Mouse (Mus musculus) embryonic facial prominence, embryonic 11.5 days (tissue): Measurements from ENCODE around the gene Gm49405. TPM values are rescaled to one million over a fixed set of nuclear protein-coding genes. Genes with fewer than 3 reads are reported as not detected.

Source experiments
- ATAC-seq: fragments of 200-750 bp; cut with Nextera tagmentation; replicated peaks from 2 replicates; pipeline ENCODE4 v1.8.0; 2017; ENCODE audit warnings: low read depth; ENCODE audit not compliant: insufficient number of reproducible peaks, low FRiP score, low TSS enrichment
- DNase-seq: peaks from one replicate; pipeline ENCODE4 v3.0.0-alpha.2; 2015; ENCODE audit warnings: low spot score
- H3K27ac ChIP-seq: fragments of 300-500 bp; sonication (generic); replicated peaks from 2 replicates; pipeline ENCODE4 v1.5.1; 2014; ENCODE audit warnings: mild to moderate bottlenecking, low read depth, low read length, control low read depth
- H3K27me3 ChIP-seq: fragments of 300-500 bp; sonication (generic); 2 replicates; pipeline ENCODE4 v1.6.1; 2014; ENCODE audit warnings: mild to moderate bottlenecking, low read length, moderate library complexity, mixed read lengths; ENCODE audit not compliant: control insufficient read depth, insufficient read depth
- H3K36me3 ChIP-seq: fragments of 300-500 bp; sonication (generic); replicated peaks from 2 replicates; pipeline ENCODE4 v1.6.1; 2014; ENCODE audit warnings: low read depth, mild to moderate bottlenecking, low read length, moderate library complexity, mixed read lengths; ENCODE audit not compliant: control insufficient read depth, insufficient read depth
- H3K4me1 ChIP-seq: fragments of 300-500 bp; sonication (generic); 2 replicates; pipeline ENCODE4 v1.6.1; 2014; ENCODE audit warnings: low read length, mixed read lengths; ENCODE audit not compliant: control insufficient read depth, insufficient read depth
- H3K4me2 ChIP-seq: fragments of 300-500 bp; sonication (generic); 2 replicates; pipeline ENCODE4 v1.6.1; 2014; ENCODE audit warnings: low read depth, mild to moderate bottlenecking, control low read depth, low read length, moderate library complexity
- H3K4me3 ChIP-seq: fragments of 300-500 bp; sonication (generic); 2 replicates; pipeline ENCODE4 v1.5.1; 2014; ENCODE audit warnings: low read depth, low read length, control low read depth
- H3K9ac ChIP-seq: fragments of 300-500 bp; sonication (generic); replicated peaks from 2 replicates; pipeline ENCODE4 v1.6.1; 2014; ENCODE audit warnings: mild to moderate bottlenecking, control low read depth, low read length
- H3K9me3 ChIP-seq: fragments of 300-500 bp; sonication (generic); replicated peaks from 2 replicates; pipeline ENCODE4 v1.6.1; 2016; ENCODE audit warnings: mild to moderate bottlenecking, low read length, inconsistent platforms, mixed read lengths; ENCODE audit not compliant: control insufficient read depth
- WGBS: fragments of 180-500 bp; shearing (Covaris S2); extraction: QIAGEN DNeasy Blood & Tissue Kit; methylation state at CpG from one replicate; pipeline ENCODE4 v1.1.7; 2014; 5-methylcytosine and 5-hydroxymethylcytosine counted together
- polyA plus RNA-seq: library from polyadenylated mRNA; unstranded; fragments of >200 nt; fragmentation: Nextera tagmentation; extraction: Ambion mirVana; gene quantifications from 2 replicates; pipeline ENCODE4 v1.2.1, GENCODE M21; 2014

Gm49405 gene
- polyA plus RNA-seq, 1 experiment from 2014 or later, result 1.4 TPM

DNA sequence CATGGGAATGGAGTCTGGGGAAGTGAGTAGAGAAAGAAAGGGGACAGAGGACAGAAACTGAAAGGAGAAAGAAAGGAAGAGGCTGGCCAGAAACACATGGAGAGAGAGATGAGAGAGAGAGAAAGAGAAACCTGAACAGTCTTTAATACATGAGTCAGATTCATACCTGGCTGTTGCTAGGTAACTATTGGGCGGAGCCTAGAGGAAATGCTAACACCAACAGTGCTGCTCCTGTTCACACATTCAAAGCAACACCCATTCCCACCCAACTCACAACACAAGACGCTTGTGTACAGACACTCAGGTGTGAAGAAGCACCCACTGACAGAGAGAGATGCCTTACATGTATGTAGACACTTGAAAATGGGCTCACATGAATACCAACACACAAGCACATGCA is 24.6 kb upstream of the Gm49405 start:
- Histone ChIP-seq H3K4me2 (no peak overlapping the region), H3K27me3 (no peaks in the 10 kb centered on the region), H3K27ac (no peak overlapping the region), H3K9me3 (no peaks in the 10 kb centered on the region), H3K36me3 (no peaks in the 10 kb centered on the region), H3K4me3 (no peak overlapping the region), H3K4me1 (no peaks in the 10 kb centered on the region), H3K9ac (no peak overlapping the region)
- DNase-seq (no peak), ATAC-seq (no peak)
- WGBS, result 79% methylated on average over 2 of the region's 2 CpGs

DNA sequence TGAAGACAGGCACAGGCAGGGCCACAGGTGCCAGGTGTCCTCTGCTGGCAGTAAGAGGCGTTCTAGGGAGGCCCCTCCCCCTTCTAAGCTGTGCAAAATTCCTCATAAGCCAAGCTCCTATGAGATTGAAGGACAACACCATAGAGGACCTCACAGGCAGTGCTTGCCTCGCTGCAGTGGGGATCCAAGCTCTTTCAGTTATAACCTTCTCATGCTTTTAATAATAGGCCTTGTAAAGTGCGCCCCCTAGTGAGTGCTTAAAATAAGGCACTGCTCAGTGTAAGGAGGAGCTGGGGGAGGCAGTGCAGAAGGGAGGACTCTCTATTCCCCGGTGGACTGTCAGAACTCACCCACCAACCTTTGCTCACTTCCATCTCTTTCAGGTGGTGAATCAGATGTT is 20.1 kb upstream of the Gm49405 start:
- Histone ChIP-seq H3K27ac (no peak overlapping the region), H3K36me3 (no peaks in the 10 kb centered on the region), H3K27me3 (no peaks in the 10 kb centered on the region), H3K9me3 (no peaks in the 10 kb centered on the region), H3K4me1 (no peaks in the 10 kb centered on the region; the same call in 1 of the 2 replicates), H3K9ac (no peak overlapping the region), H3K4me2 (no peak overlapping the region), H3K4me3 (no peak overlapping the region)
- 18% methylated on average over 4 of the region's 4 CpGs for WGBS
- DNase-seq (peak; percentile 92), ATAC-seq (peak; percentile 40; the same call in 1 of the 2 replicates)

DNA sequence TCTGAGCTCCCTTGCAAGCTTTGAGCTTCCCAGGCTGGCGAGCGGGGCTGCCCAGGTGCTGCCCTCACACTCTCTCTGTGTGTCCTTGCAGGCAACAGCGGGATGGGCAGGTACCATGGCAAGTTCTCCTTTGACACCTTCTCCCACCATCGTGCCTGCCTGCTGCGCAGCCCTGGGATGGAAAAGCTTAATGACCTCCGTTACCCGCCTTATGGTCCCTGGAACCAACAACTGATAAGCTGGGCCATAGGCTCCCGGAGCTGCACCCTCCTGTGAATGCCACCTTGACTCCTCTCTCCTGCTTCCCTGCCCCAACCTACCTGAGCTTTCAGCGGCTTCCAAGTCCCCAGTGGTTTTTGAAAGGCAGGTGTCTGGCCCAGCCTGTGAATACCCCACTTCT is 19.5 kb upstream of the Gm49405 start:
- Histone ChIP-seq H3K9me3 (no peaks in the 10 kb centered on the region), H3K36me3 (no peaks in the 10 kb centered on the region), H3K4me1 (no peaks in the 10 kb centered on the region; the same call in 1 of the 2 replicates), H3K27me3 (no peaks in the 10 kb centered on the region), H3K4me3 (no peak overlapping the region), H3K9ac (no peak overlapping the region), H3K27ac (no peak overlapping the region), H3K4me2 (no peak overlapping the region)
- 77% methylated on average over 9 of the region's 9 CpGs for WGBS
- ATAC-seq (no peak), DNase-seq (no peak)

GRCm38 (mm10) chr19:3983527-3984200 is 16.8 kb upstream of the Gm49405 start:
- Histone ChIP-seq H3K9ac (0 out of 2 replicates have a peak overlapping the region, but pooled peaks have one; percentile 2), H3K36me3 (no peaks in the 10 kb centered on the region), H3K27me3 (no peaks in the 10 kb centered on the region), H3K4me3 (no peak overlapping the region), H3K4me1 (no peaks in the 10 kb centered on the region; the same call in 1 of the 2 replicates), H3K4me2 (no peak overlapping the region), H3K27ac (peak overlapping the region; percentile 10; the same call in 1 of the 2 replicates), H3K9me3 (no peaks in the 10 kb centered on the region)
- DNase-seq (peak; percentile 16), ATAC-seq (no peak)
- WGBS, result 26% methylated on average over 9 of the region's 9 CpGs

GRCm38 (mm10) chr19:3985261-3985681 is 15.2 kb upstream of the Gm49405 start:
- ATAC-seq (no peak), DNase-seq (peak; percentile 9)
- Histone ChIP-seq H3K27me3 (no peaks in the 10 kb centered on the region), H3K4me3 (no peak overlapping the region), H3K9me3 (no peaks in the 10 kb centered on the region), H3K9ac (no peak overlapping the region), H3K4me1 (no peaks in the 10 kb centered on the region; the same call in 1 of the 2 replicates), H3K4me2 (no peak overlapping the region), H3K36me3 (no peaks in the 10 kb centered on the region), H3K27ac (no peak overlapping the region)
- 34% methylated on average over 8 of the region's 8 CpGs for WGBS

GRCm38 (mm10) chr19:3986334-3986733 is 14.1 kb upstream of the Gm49405 start, which contains the start of gene Acy3:
TSS of gene Acy3 (plus strand) at chr19:3986570.
- Histone ChIP-seq H3K27me3 (no peaks in the 10 kb centered on the region), H3K9me3 (no peaks in the 10 kb centered on the region), H3K36me3 (no peaks in the 10 kb centered on the region), H3K4me3 (no peak within 1 kb of the TSS), H3K27ac (no peak within 1 kb of the TSS; the same call in 1 of the 2 replicates), H3K9ac (no peak within 1 kb of the TSS), H3K4me1 (no peaks in the 10 kb centered on the region; the same call in 1 of the 2 replicates), H3K4me2 (no peak within 1 kb of the TSS; the same call in 1 of the 2 replicates)
- DNase-seq, result peak; percentile 54
- WGBS, result 13% methylated on average over 8 of the region's 8 CpGs
- ATAC-seq, result no peak

DNA sequence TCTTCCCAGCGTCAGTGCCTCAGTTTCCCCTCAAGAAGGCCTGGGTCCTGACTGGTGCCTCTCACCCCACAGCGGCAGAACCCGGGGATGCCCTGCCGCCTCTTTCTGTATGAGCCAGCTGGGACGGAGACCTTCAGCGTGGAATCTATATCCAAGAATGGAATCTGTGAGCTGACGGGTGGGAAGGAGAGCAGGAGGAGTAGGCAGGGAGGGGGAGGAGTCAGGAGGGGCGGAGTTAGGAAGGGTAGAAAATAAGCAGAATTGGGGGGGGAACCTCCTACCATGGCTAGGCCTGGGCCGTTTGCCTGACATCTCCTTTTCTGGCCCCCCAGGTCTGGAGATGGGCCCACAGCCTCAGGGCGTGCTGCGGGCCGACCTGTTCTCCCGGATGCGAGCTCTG is 12.4 kb upstream of the Gm49405 start:
- no peaks in the 10 kb centered on the region for H3K9me3 ChIP-seq
- 86% methylated on average over 14 of the region's 14 CpGs for WGBS
- DNase-seq, result no peak
- no peak for ATAC-seq
- no peak overlapping the region for H3K4me3 ChIP-seq
- H3K4me1 ChIP-seq, result no peaks in the 10 kb centered on the region; the same call in 1 of the 2 replicates
- H3K27me3 ChIP-seq, result no peaks in the 10 kb centered on the region
- no peaks in the 10 kb centered on the region for H3K36me3 ChIP-seq
- H3K9ac ChIP-seq, result no peak overlapping the region
- H3K4me2 ChIP-seq, result no peak overlapping the region
- no peak overlapping the region for H3K27ac ChIP-seq

GRCm38 (mm10) chr19:3988750-3989149 is 11.7 kb upstream of the Gm49405 start:
- ATAC-seq (no peak), DNase-seq (peak; percentile 24)
- H3K27me3 ChIP-seq, result no peaks in the 10 kb centered on the region
- H3K9ac ChIP-seq, result no peak overlapping the region
- WGBS, result 88% methylated on average over 4 of the region's 4 CpGs
- no peak overlapping the region for H3K27ac ChIP-seq
- H3K4me1 ChIP-seq, result no peaks in the 10 kb centered on the region; the same call in 1 of the 2 replicates
- H3K9me3 ChIP-seq, result no peaks in the 10 kb centered on the region
- no peak overlapping the region for H3K4me3 ChIP-seq
- no peak overlapping the region for H3K4me2 ChIP-seq
- no peaks in the 10 kb centered on the region for H3K36me3 ChIP-seq
